ENCODE assay signal across 23 mouse cellular contexts in genomic region chr6:139464292-139464691, GRCm38 (mm10). TPM values are rescaled to one million over a fixed set of nuclear protein-coding genes. Genes with fewer than 3 reads are reported as not detected.
"Had no signal": no experiment of that assay in that cellular context is flagged by ENCODE, and none has a peak within 500 bp of the region (broad histone marks: within the 10 kb centered on the region; RNA-seq: fewer than 3 reads in every experiment).

No protein-coding gene starts in this region.

- H3K27ac ChIP-seq: midbrain, embryonic 10.5 days; midbrain, embryonic 12.5 days; neural tube, embryonic 13.5 days; neural tube, embryonic 15.5 days had no signal

- H3K27me3 ChIP-seq: midbrain, embryonic 12.5 days; neural tube, embryonic 13.5 days; neural tube, embryonic 15.5 days had no signal

- H3K4me1 ChIP-seq: midbrain, embryonic 10.5 days; midbrain, embryonic 12.5 days; neural tube, embryonic 13.5 days; neural tube, embryonic 15.5 days had no signal

- H3K4me2 ChIP-seq: lung, embryonic 14.5 days; midbrain, embryonic 12.5 days; neural tube, embryonic 13.5 days; neural tube, embryonic 15.5 days had no signal

- H3K4me3 ChIP-seq: midbrain, embryonic 10.5 days; midbrain, embryonic 12.5 days; myocyte; neural tube, embryonic 13.5 days; neural tube, embryonic 15.5 days had no signal

- H3K9me3 ChIP-seq: midbrain, embryonic 10.5 days; midbrain, embryonic 12.5 days; neural tube, embryonic 13.5 days; neural tube, embryonic 15.5 days had no signal

- DNase-seq: lung, adult 18-20 months; lung, postnatal 10 days; lung, postnatal 4 days; midbrain, embryonic 14.5 days; right cerebral cortex, adult 18-20 months; right cerebral cortex, postnatal 25 days; right cerebral cortex, postnatal 4 days; spleen, adult 18-20 months; thymus, adult 2 months; thymus, postnatal 25 days; thymus, postnatal 4 days had no signal

- H3K9ac ChIP-seq: lung, embryonic 14.5 days; midbrain, embryonic 12.5 days; neural tube, embryonic 13.5 days; neural tube, embryonic 15.5 days had no signal

- ATAC-seq: midbrain, embryonic 16.5 days had no signal

- H3K36me3 ChIP-seq: midbrain, embryonic 10.5 days; midbrain, embryonic 12.5 days; neural tube, embryonic 13.5 days; neural tube, embryonic 15.5 days had no signal

RNA-seq across cellular contexts. Expression of gene Rergl, which starts 37.5 kb away (rescaled TPM):
- total RNA-seq: megakaryocyte, adult 5-6 weeks; megakaryocyte-erythroid progenitor cell, adult 5-6 weeks had no signal
- polyA plus RNA-seq: lung, embryonic 14.5 days; lung, embryonic 16.5 days; midbrain, embryonic 10.5 days; midbrain, embryonic 12.5 days; midbrain, embryonic 14.5 days; midbrain, embryonic 16.5 days; myocyte; neural tube, embryonic 11.5 days; neural tube, embryonic 13.5 days; neural tube, embryonic 15.5 days; small intestine, adult 2 months; thymus, adult 2 months had no signal
